Mouse (Mus musculus): ENCODE results near the gene Emb. TPM values are rescaled to one million over a fixed set of nuclear protein-coding genes. Genes with fewer than 3 reads are reported as not detected.

The Emb gene
- total RNA-seq, 1 experiment from 2014 or later = 196 TPM

DNA sequence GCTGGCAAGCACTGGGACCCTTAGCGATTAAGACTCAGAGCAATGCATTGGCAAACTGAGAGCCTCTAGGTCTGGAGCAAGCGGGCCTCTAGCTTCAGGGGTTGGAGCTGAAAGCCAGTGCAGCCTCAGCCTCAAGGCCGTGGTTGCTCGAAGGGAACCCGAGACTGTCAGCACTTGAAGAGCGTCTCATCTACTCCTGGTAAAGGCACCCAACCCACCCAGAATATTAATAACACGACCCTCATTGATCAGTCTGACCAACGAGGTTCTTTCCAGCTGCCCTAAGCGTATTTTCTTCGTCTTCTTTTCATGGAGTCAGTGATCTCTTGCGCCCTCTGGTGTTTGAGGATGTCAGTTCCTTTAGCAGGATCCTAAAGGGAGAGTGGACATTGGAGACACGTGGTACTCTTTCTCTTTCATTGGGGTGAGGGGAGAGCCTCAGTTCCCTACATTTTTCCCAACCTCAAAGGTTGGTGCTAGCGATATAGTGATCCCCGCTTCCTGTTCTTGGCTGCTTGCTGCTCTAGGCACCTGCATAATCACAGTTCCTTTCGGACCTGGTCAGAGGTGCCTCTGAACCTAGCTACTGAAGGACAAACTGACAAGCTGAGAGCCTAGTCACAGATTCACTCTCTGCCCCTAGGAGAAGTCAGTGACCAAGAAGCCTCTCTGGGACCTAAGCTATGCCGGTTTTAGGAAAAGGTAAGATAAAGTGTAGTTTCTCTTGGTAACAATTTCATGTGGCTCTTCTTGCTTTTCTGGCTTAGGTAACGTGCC, 81.3 kb downstream of the Emb start:
- peak; percentile 70 for ATAC-seq (replicated peaks; ENCODE audit: insufficient number of reproducible peaks, low FRiP score, low TSS enrichment, poor library complexity, severe bottlenecking)

DNA sequence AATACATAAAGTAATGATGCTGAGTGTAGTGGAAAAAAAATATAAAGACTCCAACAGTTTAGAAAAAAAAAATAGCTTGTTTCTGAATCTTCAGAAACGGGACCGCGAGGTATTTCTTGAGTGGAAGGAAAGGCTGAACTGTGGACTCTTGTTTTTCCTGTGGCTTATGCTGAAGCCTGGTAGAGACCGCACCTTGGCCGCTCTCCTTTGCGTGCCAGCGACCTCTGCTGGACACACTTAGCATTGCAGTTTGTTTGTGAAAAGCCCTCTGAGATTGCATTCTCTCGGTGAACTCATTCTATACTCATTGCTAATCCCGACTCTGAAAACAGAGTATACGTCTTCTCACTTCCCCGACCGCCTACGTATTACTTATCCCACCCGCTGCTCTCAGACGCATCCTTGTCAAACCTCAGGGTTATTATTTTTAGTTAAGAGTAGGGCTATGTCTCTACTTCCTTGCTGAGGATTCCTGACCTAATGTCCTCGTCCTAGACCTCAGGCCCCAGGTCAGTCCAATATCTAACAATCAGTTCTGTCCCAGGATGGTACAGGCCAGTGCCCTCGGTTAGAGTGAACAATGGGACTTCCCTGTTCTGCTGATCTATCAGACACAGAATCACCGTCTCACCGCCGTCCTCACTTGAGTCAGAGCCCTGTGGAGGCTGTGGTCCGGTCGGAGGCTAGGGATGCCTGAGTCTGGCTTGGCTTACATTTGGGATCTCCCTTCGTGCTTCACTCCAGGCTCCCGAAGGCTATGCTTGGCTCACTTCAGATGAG, 103.3 kb downstream of the Emb start:
- ATAC-seq (replicated peaks; ENCODE audit: insufficient number of reproducible peaks, low FRiP score, low TSS enrichment, poor library complexity, severe bottlenecking) = peak; percentile 77

Other genes starting within 250 kb of the Emb start
- 45.1 to 76.7 TPM (median 48.1 TPM) in 3 replicates for gene Parp8, start 183.0 kb upstream of the Emb start, total RNA-seq (2017)
- 0.19 to 0.21 TPM in 2 of 3 replicates, not detected in the other for gene Gm17509, start 12.5 kb downstream of the Emb start, total RNA-seq (2017)